Mouse (Mus musculus) gastrocnemius, postnatal 36 days (tissue): ENCODE data around the gene Haus5. TPM values are rescaled to one million over a fixed set of nuclear protein-coding genes. Genes with fewer than 3 reads are reported as not detected.
A peak's percentile ranks its signal among the peaks of the same experiment; 100 is the strongest.

ENCODE experiments used
- DNase-seq, 2 experiments: peaks; one replicate each; pipeline ENCODE4 v3.0.0; 2022
- intact Hi-C: fragments of 180-260 bp; cut with DNase I; formaldehyde crosslinking; loops from one replicate; pipeline ENCODE4 v1.15.1; 2025
- total RNA-seq, 2 experiments: library from RNA; stranded (reverse); gene quantifications; 2 replicates each; pipeline ENCODE4 v1.2.3; 2021

Gene Haus5
- total RNA-seq, 2 experiments from 2014 or later, result 2.9 to 3.2 TPM

DNA sequence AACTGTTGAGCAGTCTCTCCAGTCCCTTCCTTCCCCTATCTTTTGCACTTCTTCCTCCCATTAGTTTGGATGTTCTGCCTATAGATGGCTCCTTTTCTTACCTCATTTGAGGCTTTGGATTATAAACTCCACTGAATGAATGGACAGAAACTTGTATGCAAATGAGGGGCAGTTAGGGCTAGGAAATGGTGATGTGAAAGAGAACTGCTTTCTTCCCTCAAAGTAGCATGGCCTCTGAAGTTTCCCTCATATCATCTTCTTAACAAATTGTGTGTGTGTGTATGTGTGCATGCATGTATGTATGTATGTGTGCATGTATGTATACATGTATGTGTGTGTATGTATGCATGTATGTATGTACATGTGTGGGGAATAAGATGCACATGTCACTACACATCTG, 35.8 kb downstream of the Haus5 start:
- no peak for DNase-seq

DNA sequence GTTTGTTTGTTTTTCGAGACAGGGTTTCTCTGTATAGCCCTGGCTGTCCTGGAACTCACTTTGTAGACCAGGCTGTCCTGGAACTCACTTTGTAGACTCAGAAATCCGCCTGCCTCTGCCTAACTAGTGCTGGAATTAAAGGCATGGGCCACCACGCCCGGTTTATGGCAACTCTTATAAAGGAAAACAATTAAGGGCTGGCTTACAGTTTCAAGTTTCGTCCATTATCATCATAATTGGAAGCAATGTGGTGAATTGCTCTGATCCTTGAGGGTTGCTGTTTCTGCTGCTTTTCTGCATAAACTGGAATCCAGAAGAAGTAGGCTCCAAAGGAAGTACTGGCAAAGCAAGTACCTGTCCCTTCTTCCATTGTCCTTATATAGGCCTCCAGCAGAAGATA, 38.1 kb downstream of the Haus5 start:
- DNase-seq, result no peak
- intact Hi-C loops, result no loop called here

More for the DNA sequence above, 35.8 kb downstream of the Haus5 start:
- intact Hi-C loops, result no loop called here

GRCm38 (mm10) chr7:30625530-30626384, 39.0 kb downstream of the Haus5 start, which contains the start of gene Cox6b1:
Gene Cox6b1, minus strand, starts transcription at chr7:30626151.
- DNase-seq, result peak; percentile 80
- intact Hi-C loops, result no loop called here

DNA sequence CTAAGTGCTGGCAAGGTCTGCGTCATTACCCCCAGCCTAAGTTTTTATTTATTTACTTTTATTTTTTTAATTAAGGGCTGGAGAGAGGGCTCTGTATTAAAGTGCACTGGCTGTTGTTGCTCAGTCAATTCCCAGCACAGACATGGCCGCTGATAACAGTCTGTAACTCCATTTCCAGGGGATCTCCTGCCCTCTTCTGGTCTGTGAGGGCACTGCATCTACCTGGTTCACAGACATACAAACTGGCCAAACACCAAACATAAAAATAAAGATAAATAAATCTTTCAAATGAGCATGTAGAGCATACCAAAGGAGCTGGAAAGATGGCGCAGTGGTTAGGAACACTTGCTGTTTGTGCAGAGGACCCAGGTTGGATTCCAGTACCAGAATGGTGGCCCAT, 45.6 kb downstream of the Haus5 start:
- no peak for DNase-seq
- intact Hi-C loops, result no loop called here

DNA sequence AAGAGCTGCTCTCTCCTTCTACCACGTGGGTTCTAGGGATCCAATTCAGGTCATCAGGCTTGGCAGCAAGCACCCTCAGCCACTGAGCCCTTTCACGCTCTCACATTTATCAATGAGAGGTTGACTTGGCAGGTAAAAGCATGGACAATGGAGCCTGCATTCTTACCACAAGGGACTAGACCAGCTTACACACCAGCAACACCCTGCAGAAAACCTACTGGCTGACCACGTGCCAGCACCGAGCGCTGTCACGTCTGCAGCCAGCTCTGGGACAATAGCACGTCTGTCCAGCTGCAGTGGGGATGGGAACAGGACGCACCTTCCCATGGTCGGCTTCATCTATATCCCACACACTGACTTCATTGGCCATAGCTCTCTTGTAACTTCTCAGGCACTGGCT, 46.1 kb downstream of the Haus5 start:
- intact Hi-C loops, result no loop called here
- DNase-seq, result no peak

DNA sequence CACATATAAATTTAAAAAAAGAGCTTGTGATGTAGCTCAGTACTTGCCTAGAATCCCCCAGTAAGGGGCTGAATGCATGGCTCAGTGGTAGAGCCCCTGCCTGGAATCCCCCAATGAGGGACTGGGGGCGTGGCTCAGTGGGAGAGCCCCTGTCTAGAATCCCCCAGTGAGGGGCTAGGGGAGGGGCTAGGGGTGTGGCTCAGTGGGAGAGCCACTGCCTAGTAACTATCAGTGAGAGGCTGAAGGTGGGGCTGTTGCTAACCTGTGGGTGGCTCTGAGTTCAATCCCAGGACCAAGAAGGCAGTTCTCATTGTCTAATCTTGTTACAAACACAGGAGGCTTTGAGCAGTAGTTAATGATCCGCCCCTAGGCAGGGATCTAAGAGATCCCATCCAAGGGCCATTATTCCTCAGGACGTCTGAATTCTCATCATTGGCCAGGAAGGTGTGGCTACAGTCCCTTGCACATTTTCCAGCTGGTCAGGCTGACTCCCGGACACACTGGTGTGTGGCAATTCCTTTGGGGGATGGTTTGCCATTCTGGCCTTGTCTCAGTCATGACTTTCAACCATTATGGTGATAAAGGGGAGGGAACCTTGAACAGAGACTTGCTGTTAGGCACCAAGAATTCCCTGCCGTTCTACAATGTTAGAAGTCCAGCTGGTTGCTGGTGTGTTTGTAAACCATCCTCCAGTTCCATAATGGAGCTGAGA, 49.6 kb downstream of the Haus5 start:
- intact Hi-C loops, result no loop called here
- DNase-seq, result no peak

DNA sequence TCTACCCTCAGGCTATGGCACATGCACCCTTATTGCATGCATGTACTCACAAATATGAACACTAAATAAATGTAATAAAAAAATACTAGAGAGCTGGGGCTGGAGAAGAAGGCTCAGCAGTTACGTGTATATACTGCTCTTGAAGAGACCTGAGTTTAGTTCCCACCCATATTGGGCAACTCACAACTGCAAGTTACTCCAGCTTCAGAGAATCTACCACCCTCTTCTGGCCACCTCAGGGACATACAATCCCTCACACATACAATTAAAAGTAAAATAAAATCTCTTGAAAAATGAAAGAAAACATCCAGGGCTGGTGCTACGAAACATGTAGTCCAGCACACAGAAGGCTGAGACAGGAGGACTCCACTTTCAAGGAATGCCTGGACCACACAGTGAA, 50.3 kb downstream of the Haus5 start:
- intact Hi-C loops, result loop anchor here (1.0 kb wide), 1 partner anchor 25 kb away; no protein-coding TSS in a partner anchor
- no peak for DNase-seq

- intact Hi-C loops, result loop anchor here (1.0 kb wide), 1 partner anchor 24 kb away; no protein-coding TSS in a partner anchor
- DNase-seq, result peak in 1 of 2 experiments; percentile 19
Measured at GRCm38 (mm10) chr7:30613529-30614112, 51.2 kb downstream of the Haus5 start.

DNA sequence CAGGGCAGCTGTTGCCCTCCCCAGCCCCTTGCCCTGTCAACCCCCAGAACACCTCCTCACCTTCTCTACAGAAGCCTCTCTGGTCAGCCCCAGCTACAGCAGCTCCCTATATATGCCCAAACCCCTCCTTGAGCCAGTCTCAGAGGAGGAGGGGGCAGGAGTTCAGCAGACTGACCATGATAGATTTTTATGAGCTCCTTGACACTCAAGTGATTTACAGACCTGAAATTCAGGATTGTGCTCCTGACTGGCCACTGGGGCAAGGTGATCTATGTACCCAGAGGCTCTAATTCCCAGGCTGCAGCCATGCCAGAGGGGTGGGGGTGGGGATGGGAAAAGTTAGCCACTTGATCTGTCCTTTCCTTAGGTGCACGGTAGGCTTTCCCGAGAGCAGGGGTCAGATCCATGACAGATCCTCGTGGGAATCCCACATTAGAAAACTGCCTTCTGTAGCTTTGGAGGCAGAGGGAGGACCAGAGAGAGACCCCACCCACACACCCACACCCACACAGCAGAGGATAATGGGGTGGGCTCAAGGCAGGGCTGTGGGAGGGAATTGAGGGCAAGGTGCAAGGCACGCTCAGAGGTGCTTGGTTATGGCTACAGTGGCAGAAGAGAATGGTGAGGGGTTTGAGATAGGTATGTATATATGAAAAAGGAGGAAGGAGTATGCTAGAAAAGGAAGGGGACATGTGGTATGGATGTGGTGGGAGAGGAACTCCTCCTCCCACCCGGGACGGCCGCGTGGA, 52.0 kb downstream of the Haus5 start, which contains the start of gene Upk1a:
Upk1a (minus strand) TSS at position 194 of the 749 bp plus-strand sequence.
- DNase-seq, result no peak
- intact Hi-C loops, result no loop called here

GRCm38 (mm10) chr7:30610043-30610442, 54.8 kb downstream of the Haus5 start:
- no peak for DNase-seq
- intact Hi-C loops, result loop anchor here (2.0 kb wide), 1 partner anchor 19 kb away; no protein-coding TSS in a partner anchor

GRCm38 (mm10) chr7:30608476-30608875, 56.3 kb downstream of the Haus5 start:
- DNase-seq, result no peak
- intact Hi-C loops, result no loop called here

DNA sequence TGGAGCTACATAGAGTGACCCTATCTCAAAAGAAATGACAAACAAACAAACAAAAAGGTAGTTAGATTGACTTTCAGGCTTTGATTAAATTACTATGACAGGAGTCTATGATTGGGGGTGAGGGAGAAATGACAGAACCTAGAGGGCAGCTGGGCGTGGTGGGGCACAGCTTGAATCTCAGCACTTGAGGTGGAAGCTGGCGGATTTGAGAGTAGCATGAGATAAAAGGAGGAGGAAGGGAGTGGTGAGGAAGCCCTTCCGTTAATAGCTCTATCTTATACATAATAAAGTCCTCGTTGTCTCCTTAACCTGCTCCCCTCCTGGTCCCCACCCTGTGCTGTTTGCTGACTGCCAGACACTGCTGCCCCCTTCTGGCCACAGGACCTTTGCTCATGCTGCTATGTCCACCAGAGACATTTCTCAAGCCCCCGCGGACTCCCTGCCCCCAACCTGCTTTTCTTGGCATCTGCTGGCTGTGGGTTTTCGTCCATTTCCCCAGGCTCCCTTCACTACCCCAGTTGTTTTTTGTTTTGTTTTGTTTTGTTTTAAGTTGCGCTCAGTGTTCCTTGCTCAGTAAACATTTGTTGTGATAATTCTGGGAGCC, 57.0 kb downstream of the Haus5 start:
- peak in 1 of 2 experiments; percentile 26 for DNase-seq

GRCm38 (mm10) chr7:30604944-30605343, 59.9 kb downstream of the Haus5 start:
- intact Hi-C loops, result no loop called here
- DNase-seq, result no peak

More for the DNA sequence above, 57.0 kb downstream of the Haus5 start:
- intact Hi-C loops, result no loop called here

- DNase-seq, result no peak
- intact Hi-C loops, result no loop called here
Measured at GRCm38 (mm10) chr7:30604424-30604823, 60.4 kb downstream of the Haus5 start.

Other genes with a start within 250 kb of the Haus5 start
- gene Hcst, start 245.1 kb downstream of the Haus5 start, total RNA-seq, result under 1 TPM in 1 of 2 experiments, not detected in 1; 0.86 TPM
- gene Nfkbid, start 243.3 kb downstream of the Haus5 start, total RNA-seq, result under 1 TPM; 0.12 to 0.20 TPM
- 1 to 10 TPM in 1 of 2 experiments, under 1 TPM in 1; 0.62 to 1.0 TPM for gene Aplp1, start 219.5 kb downstream of the Haus5 start, total RNA-seq
- not detected for gene Kirrel2, start 207.3 kb downstream of the Haus5 start, total RNA-seq
- gene Nphs1, start 206.7 kb downstream of the Haus5 start, total RNA-seq, result not detected
- not detected for gene Prodh2, start 171.4 kb downstream of the Haus5 start, total RNA-seq
- gene Arhgap33, start 129.9 kb downstream of the Haus5 start, total RNA-seq, result 1 to 10 TPM in 1 of 2 experiments, under 1 TPM in 1; 0.49 to 1.0 TPM
- gene Hspb6, start 112.8 kb downstream of the Haus5 start, total RNA-seq, result 1,000 to 10,000 TPM; 1,132 to 1,502 TPM
- gene Proser3, start 112.7 kb downstream of the Haus5 start, total RNA-seq, result 1 to 10 TPM; 3.3 to 8.2 TPM
- 10 to 100 TPM in 1 of 2 experiments, 1 to 10 TPM in 1; 9.6 to 12.4 TPM for gene Lin37, start 105.2 kb downstream of the Haus5 start, total RNA-seq
- 10 to 100 TPM; 51.8 to 52.3 TPM for gene U2af1l4, start 101.7 kb downstream of the Haus5 start, total RNA-seq
- 1 to 10 TPM; 1.8 TPM for gene Gm49396, start 101.7 kb downstream of the Haus5 start, total RNA-seq
- 10 to 100 TPM; 95.1 to 99.1 TPM for gene Psenen, start 101.4 kb downstream of the Haus5 start, total RNA-seq
- under 1 TPM in 1 of 2 experiments, not detected in 1; 0.38 TPM for gene Igflr1, start 99.6 kb downstream of the Haus5 start, total RNA-seq
- 10 to 100 TPM; 13.4 to 16.0 TPM for gene Kmt2b, start 76.3 kb downstream of the Haus5 start, total RNA-seq
- gene Zbtb32, start 66.1 kb downstream of the Haus5 start, total RNA-seq, result not detected
- not detected for gene Upk1a, start 52.1 kb downstream of the Haus5 start, total RNA-seq
- 1,000 to 10,000 TPM; 1,738 to 1,902 TPM for gene Cox6b1, start 38.8 kb downstream of the Haus5 start, total RNA-seq
- not detected for gene Etv2, start 29.1 kb downstream of the Haus5 start, total RNA-seq
- gene Rbm42, start 14.7 kb downstream of the Haus5 start, total RNA-seq, result 10 to 100 TPM; 35.7 to 38.1 TPM
- 1 to 10 TPM; 2.5 to 2.7 TPM for gene Pmis2, start 6.6 kb upstream of the Haus5 start, total RNA-seq
- gene 2200002J24Rik, start 33.9 kb upstream of the Haus5 start, total RNA-seq, result not detected
- gene Atp4a, start 47.2 kb upstream of the Haus5 start, total RNA-seq, result under 1 TPM; 0.27 to 0.28 TPM
- 100 to 1,000 TPM; 251 to 273 TPM for gene Tmem147, start 64.5 kb upstream of the Haus5 start, total RNA-seq
- not detected for gene Gapdhs, start 78.7 kb upstream of the Haus5 start, total RNA-seq
- gene Sbsn, start 86.5 kb upstream of the Haus5 start, total RNA-seq, result 1 to 10 TPM; 1.7 to 3.9 TPM
- under 1 TPM in 1 of 2 experiments, not detected in 1; 0.56 TPM for gene Dmkn, start 98.8 kb upstream of the Haus5 start, total RNA-seq
- not detected for gene Krtdap, start 122.9 kb upstream of the Haus5 start, total RNA-seq
- gene Ffar2, start 158.8 kb upstream of the Haus5 start, total RNA-seq, result under 1 TPM in 1 of 2 experiments, not detected in 1; 0.35 TPM
- gene Ffar3, start 191.2 kb upstream of the Haus5 start, total RNA-seq, result not detected
- not detected for gene Ffar1, start 196.6 kb upstream of the Haus5 start, total RNA-seq
- gene Cd22, start 215.3 kb upstream of the Haus5 start, total RNA-seq, result not detected
- 1 to 10 TPM in 1 of 2 experiments, under 1 TPM in 1; 0.41 to 1.0 TPM for gene Mag, start 249.9 kb upstream of the Haus5 start, total RNA-seq